Mouse (Mus musculus) thymus, adult 2 months (tissue): ENCODE measurements around the gene Inmt. TPM values are rescaled to one million over a fixed set of nuclear protein-coding genes. Genes with fewer than 3 reads are reported as not detected.

Experiments
- DNase-seq: peaks from one replicate; pipeline ENCODE4 v3.0.0; 2021
- H3K27ac ChIP-seq: fragments of 200-500 bp; 2 replicates; pipeline ENCODE4 v1.5.1; 2012; ENCODE audit warnings: low read length, control low read depth; ENCODE audit not compliant: control insufficient read depth, insufficient read depth
- H3K27me3 ChIP-seq: fragments of 200-500 bp; 2 replicates; pipeline ENCODE4 v1.6.1; 2012; ENCODE audit warnings: mild to moderate bottlenecking, low read length, moderate library complexity, mixed read lengths; ENCODE audit not compliant: control insufficient read depth, insufficient read depth
- H3K36me3 ChIP-seq: fragments of 200-500 bp; 2 replicates; pipeline ENCODE4 v1.6.1; 2012; ENCODE audit warnings: mild to moderate bottlenecking, low read length, moderate library complexity; ENCODE audit not compliant: control insufficient read depth, insufficient read depth
- H3K4me1 ChIP-seq: fragments of 200-500 bp; replicated peaks from 2 replicates; pipeline ENCODE4 v1.6.1; 2012; ENCODE audit warnings: low read length; ENCODE audit not compliant: control insufficient read depth, insufficient read depth
- H3K4me3 ChIP-seq: fragments of 200-500 bp; 2 replicates; pipeline ENCODE4 v1.5.1; 2012; ENCODE audit warnings: mild to moderate bottlenecking, low read length, control low read depth, moderate library complexity; ENCODE audit not compliant: control insufficient read depth, insufficient read depth
- CTCF ChIP-seq: fragments of 200-500 bp; IDR thresholded peaks from 2 replicates; pipeline ENCODE4 v1.5.1; 2012; ENCODE audit warnings: mild to moderate bottlenecking, control low read depth, low read length, moderate library complexity, borderline replicate concordance; ENCODE audit not compliant: control insufficient read depth, poor library complexity, insufficient read depth; ENCODE audit errors: extremely low read depth
- POLR2A ChIP-seq: fragments of 200-500 bp; IDR thresholded peaks from 2 replicates; pipeline ENCODE4 v1.6.1; 2012; ENCODE audit warnings: mild to moderate bottlenecking, low read length, control low read depth, moderate library complexity; ENCODE audit not compliant: control insufficient read depth, poor library complexity, insufficient read depth; ENCODE audit errors: extremely low read depth
- WGBS: fragments of 180-500 bp; shearing (Covaris S2); methylation state at CpG from one replicate; pipeline ENCODE4 v1.1.7; 2018; 5-methylcytosine and 5-hydroxymethylcytosine counted together
- polyA plus RNA-seq: library from polyadenylated mRNA; depleted of rRNA; stranded (reverse); fragments of >200 nt; gene quantifications from 2 replicates; pipeline ENCODE4 v1.2.3, GENCODE M21; 2012; rRNA removed

Inmt gene
- polyA plus RNA-seq = 3.3 and 20.8 TPM in 2 replicates

- TF ChIP-seq CTCF = no peak
- TF ChIP-seq POLR2A = no peak
- Histone ChIP-seq H3K4me3 (no peak within 1 kb of the TSS), H3K27me3 (no peaks in the 10 kb centered on the region), H3K36me3 (no peaks in the 10 kb centered on the region), H3K27ac (no peak within 1 kb of the TSS), H3K4me1 (no peaks in the 10 kb centered on the region)
- DNase-seq = no peak
- WGBS = 70% methylated on average over 1 of the region's 1 CpGs
These were observed at the start of gene Inmt for GRCm38 (mm10) chr6:55174741-55175181. Inmt (minus strand) TSS chr6:55175043.

DNA sequence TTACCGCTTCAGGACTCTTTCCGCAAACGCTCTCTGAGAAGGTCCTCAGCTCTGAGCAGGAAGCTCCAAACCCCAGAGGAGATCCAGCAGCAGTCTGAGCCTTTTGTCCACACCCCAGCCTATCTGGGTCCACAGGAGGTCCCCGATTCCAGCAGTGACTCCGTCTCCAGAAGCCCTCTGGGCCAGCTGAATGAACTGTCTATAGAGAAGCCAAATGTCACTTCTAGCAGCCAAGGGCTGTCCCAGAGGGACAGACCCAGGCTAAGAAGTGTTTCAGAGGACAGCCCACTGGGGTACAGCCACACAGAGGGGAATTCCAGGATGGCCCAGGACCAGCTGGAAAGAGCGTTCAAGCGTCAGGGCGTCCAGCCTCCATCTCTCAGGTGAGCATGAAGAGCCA lies 49.1 kb upstream of the Inmt start:
- H3K27ac ChIP-seq = no peak overlapping the region
- no peak for DNase-seq
- no peaks in the 10 kb centered on the region for H3K36me3 ChIP-seq
- no peak overlapping the region for H3K4me3 ChIP-seq
- WGBS = 94% methylated on average over 8 of the region's 8 CpGs
- TF ChIP-seq CTCF (no peak), POLR2A (no peak)
- no peaks in the 10 kb centered on the region for H3K27me3 ChIP-seq
- H3K4me1 ChIP-seq = no peaks in the 10 kb centered on the region

- TF ChIP-seq POLR2A = no peak
- TF ChIP-seq CTCF = no peak
- no peak for DNase-seq
- Histone ChIP-seq H3K4me1 (no peaks in the 10 kb centered on the region), H3K27me3 (no peaks in the 10 kb centered on the region), H3K4me3 (no peak overlapping the region), H3K27ac (no peak overlapping the region), H3K36me3 (no peaks in the 10 kb centered on the region)
- WGBS = 95% methylated on average over 9 of the region's 9 CpGs
These were observed 43.4 kb upstream of the Inmt start for GRCm38 (mm10) chr6:55218232-55218631.

GRCm38 (mm10) chr6:55214541-55214940 lies 39.7 kb upstream of the Inmt start:
- no peak overlapping the region for H3K27ac ChIP-seq
- no peaks in the 10 kb centered on the region for H3K4me1 ChIP-seq
- no peak overlapping the region for H3K4me3 ChIP-seq
- DNase-seq = no peak
- H3K36me3 ChIP-seq = no peaks in the 10 kb centered on the region
- TF ChIP-seq POLR2A (no peak), CTCF (no peak)
- H3K27me3 ChIP-seq = no peaks in the 10 kb centered on the region
- WGBS = 99% methylated on average over 3 of the region's 3 CpGs

DNA sequence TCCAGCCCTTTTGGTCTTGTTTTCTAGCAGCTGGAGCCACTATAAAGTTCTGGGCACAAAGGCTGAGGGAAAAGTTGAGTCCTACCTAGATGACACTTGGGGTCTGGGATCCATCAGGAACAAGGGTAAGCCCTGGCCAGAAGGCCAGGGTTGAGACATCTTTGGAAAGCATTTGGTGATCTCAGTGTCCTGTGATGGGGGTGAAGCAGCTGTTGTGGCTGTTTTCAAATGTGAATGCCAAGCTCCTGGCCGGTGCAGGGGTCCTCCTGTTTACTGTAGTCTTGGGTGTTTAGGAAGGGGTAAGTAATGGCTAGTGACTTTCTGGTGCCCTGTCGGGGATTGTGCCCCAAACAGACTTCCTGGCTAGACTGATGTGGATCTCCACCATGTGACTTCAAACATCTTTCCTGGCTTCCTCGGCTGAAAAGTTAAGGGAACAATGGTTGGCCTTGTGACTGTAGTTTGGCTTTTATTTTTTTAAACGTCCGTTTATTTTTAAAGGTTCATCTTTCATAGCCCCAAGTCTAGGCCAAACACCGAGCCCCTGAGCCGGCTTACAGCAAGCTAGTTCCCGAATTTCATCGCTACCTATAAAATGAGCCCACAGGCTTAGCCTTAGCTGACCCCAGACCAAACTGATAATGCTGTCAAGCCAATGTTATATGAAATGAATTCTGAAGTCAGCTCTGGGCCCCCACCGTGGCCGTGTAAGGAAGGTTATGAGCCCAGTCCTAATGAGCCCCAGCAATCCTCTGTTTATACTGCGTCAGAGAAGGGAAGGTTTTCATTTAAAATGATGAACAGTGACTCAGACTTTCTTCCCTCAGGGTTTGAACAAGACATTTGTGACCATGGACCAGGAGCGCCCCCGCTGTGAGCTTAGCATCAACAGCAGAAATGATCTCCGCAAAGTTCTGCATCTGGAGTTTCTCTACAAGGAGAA lies 35.9 kb upstream of the Inmt start:
- H3K27ac ChIP-seq = no peak overlapping the region
- H3K4me1 ChIP-seq = no peaks in the 10 kb centered on the region
- H3K4me3 ChIP-seq = no peak overlapping the region
- no peaks in the 10 kb centered on the region for H3K27me3 ChIP-seq
- no peak for TF ChIP-seq POLR2A
- no peak for TF ChIP-seq CTCF
- no peaks in the 10 kb centered on the region for H3K36me3 ChIP-seq
- WGBS = 91% methylated on average over 15 of the region's 15 CpGs
- no peak for DNase-seq

- H3K27ac ChIP-seq = no peak overlapping the region
- H3K27me3 ChIP-seq = no peaks in the 10 kb centered on the region
- H3K4me3 ChIP-seq = no peak overlapping the region
- TF ChIP-seq POLR2A = no peak
- TF ChIP-seq CTCF = no peak
- DNase-seq = no peak
- WGBS = 90% methylated on average over 8 of the region's 8 CpGs
- H3K36me3 ChIP-seq = no peaks in the 10 kb centered on the region
- peaks cover 8% of the 10 kb centered on the region for H3K4me1 ChIP-seq
These were observed 32.9 kb upstream of the Inmt start for GRCm38 (mm10) chr6:55207786-55208185.

DNA sequence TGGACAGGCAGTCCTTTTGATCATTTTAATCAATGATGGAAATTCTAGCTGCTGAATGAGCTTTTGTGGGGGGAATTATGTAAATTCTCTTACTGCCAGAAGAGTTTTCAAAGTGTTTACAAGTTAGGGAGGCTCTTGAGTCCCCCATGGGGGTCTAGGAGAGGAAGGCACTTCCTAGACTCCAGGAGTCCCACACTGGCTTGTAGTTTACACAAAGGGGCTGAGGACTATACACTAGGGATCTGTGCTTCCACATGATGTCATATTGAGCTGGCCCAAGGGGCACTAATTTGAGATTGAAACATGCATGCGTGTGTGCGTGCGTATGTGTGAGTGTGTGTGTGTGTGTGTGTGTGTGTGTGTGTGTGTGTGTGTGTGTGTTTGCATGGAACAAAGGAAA lies 29.1 kb upstream of the Inmt start:
- Histone ChIP-seq H3K27ac (no peak overlapping the region), H3K4me1 (peaks cover 9% of the 10 kb centered on the region), H3K4me3 (no peak overlapping the region), H3K36me3 (no peaks in the 10 kb centered on the region), H3K27me3 (no peaks in the 10 kb centered on the region)
- TF ChIP-seq POLR2A (no peak), CTCF (no peak)
- no peak for DNase-seq
- 98% methylated on average over 3 of the region's 3 CpGs for WGBS
